Mouse (Mus musculus) neural tube, embryonic 13.5 days (tissue): Measurements from ENCODE around the gene Atrip. TPM values are rescaled to one million over a fixed set of nuclear protein-coding genes. Genes with fewer than 3 reads are reported as not detected.
A peak's percentile ranks its signal among the peaks of the same experiment; 100 is the strongest.

Source experiments
- ATAC-seq: fragments of 200-750 bp; cut with Nextera tagmentation; 2 replicates; pipeline ENCODE4 v1.8.0; 2017; ENCODE audit warnings: low read depth, mild to moderate bottlenecking, moderate TSS enrichment, moderate library complexity
- H3K27ac ChIP-seq: fragments of 300-500 bp; sonication (generic); replicated peaks from 2 replicates; pipeline ENCODE4 v1.5.1; 2015; ENCODE audit warnings: moderate library complexity, mild to moderate bottlenecking, inconsistent platforms
- H3K27me3 ChIP-seq: fragments of 300-500 bp; sonication (generic); 2 replicates; pipeline ENCODE4 v1.6.1; 2015; ENCODE audit warnings: mild to moderate bottlenecking, inconsistent platforms
- H3K36me3 ChIP-seq: fragments of 300-500 bp; sonication (generic); 2 replicates; pipeline ENCODE4 v1.6.1; 2015; ENCODE audit warnings: mild to moderate bottlenecking, inconsistent platforms
- H3K4me1 ChIP-seq: fragments of 300-500 bp; sonication (generic); replicated peaks from 2 replicates; pipeline ENCODE4 v1.6.1; 2015; ENCODE audit warnings: inconsistent platforms
- H3K4me2 ChIP-seq: fragments of 300-500 bp; sonication (generic); 2 replicates; pipeline ENCODE4 v1.6.1; 2015; ENCODE audit warnings: inconsistent platforms, mild to moderate bottlenecking, moderate library complexity
- H3K4me3 ChIP-seq: fragments of 300-500 bp; sonication (generic); 2 replicates; pipeline ENCODE4 v1.5.1; 2015; ENCODE audit warnings: mild to moderate bottlenecking, inconsistent platforms
- H3K9ac ChIP-seq: fragments of 300-500 bp; sonication (generic); 2 replicates; pipeline ENCODE4 v1.6.1; 2015; ENCODE audit warnings: moderate library complexity, mild to moderate bottlenecking, inconsistent platforms
- H3K9me3 ChIP-seq: fragments of 300-500 bp; sonication (generic); 2 replicates; pipeline ENCODE4 v1.6.1; 2016; ENCODE audit warnings: inconsistent platforms
- WGBS: fragments of 180-500 bp; shearing (Covaris S2); methylation state at CpG from one replicate; pipeline ENCODE4 v1.1.7; 2015; 5-methylcytosine and 5-hydroxymethylcytosine counted together
- polyA plus RNA-seq: library from polyadenylated mRNA; unstranded; fragments of >200 nt; fragmentation: Nextera tagmentation; extraction: Ambion mirVana; gene quantifications from 2 replicates; pipeline ENCODE4 v1.2.1, GENCODE M21; 2015

Gene Atrip
- polyA plus RNA-seq, 1 experiment from 2014 or later = 29.5 TPM

DNA sequence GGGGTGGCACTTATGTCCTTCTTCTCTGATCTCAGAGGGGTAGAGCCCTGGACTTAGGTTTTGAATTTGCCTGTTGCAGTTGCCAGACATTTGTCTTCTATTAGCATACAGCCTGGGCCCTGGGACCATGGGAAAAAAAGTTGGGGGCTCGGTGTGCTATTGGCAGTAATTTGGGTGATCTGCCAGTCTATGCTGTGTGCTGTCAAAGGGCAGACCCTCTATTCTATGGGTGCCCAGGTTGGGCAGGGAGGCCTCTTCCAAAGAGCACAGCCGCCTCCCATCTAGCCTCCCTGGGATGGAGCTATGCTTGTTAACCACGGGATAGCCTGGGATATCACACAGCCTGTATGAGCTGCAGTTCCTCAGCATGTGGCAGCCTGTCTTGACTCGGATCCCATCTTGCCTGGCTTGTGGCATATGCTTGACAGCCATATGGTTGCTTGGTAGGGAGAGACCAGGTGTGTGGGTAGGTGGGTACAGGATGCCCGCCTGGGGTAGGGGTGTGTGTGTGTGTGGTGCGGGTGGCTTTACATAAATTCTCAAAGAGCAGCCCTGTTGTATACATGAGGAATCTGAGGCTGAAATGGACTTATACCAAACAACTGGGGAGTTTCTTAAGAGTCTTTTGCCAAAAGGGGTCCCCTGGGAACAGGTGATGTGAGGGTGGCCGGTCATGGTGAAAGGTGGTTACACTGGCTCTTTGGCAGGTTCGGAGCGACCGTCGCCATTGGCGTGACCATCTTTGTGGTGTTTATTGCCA, 18.5 kb downstream of the Atrip start:
- ATAC-seq = no peak
- no peaks in the 10 kb centered on the region for H3K9me3 ChIP-seq
- H3K9ac ChIP-seq = peak overlapping the region; percentile 60
- 89% methylated on average over 12 of the region's 12 CpGs for WGBS
- H3K4me1 ChIP-seq = peaks cover 25% of the 10 kb centered on the region
- no peaks in the 10 kb centered on the region for H3K27me3 ChIP-seq
- H3K27ac ChIP-seq = peak overlapping the region; percentile 75
- peak overlapping the region; percentile 55 for H3K4me2 ChIP-seq
- H3K36me3 ChIP-seq = peaks cover 39% of the 10 kb centered on the region
- H3K4me3 ChIP-seq = peak overlapping the region; percentile 32

DNA sequence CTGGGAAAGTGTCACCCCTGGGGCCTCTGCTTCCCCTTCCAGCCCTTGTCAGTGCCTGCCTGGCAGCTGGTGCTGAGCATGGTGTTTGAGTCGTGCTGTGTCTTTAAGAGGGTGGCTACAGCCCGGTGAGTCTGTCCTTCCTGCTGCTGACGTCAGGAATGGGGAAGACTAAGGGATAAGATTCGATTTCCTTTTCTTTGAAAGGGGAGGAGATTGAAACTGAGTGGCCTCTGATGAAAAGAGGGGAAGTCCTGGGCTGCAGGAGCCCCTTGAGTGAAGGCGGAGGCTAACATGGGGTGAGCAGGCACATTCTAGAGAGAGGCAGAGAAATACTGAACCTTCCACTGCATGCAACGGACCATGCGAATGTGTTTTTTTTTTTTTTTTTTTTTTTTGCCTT, 19.2 kb downstream of the Atrip start:
- Histone ChIP-seq H3K9me3 (no peaks in the 10 kb centered on the region), H3K36me3 (peaks cover 32% of the 10 kb centered on the region), H3K27ac (peak overlapping the region; percentile 75), H3K4me3 (peak overlapping the region; percentile 32), H3K27me3 (no peaks in the 10 kb centered on the region), H3K4me1 (peaks cover 25% of the 10 kb centered on the region), H3K9ac (peak overlapping the region; percentile 60), H3K4me2 (peak overlapping the region; percentile 55)
- ATAC-seq = peak; percentile 76
- WGBS = 16% methylated on average over 6 of the region's 7 CpGs

DNA sequence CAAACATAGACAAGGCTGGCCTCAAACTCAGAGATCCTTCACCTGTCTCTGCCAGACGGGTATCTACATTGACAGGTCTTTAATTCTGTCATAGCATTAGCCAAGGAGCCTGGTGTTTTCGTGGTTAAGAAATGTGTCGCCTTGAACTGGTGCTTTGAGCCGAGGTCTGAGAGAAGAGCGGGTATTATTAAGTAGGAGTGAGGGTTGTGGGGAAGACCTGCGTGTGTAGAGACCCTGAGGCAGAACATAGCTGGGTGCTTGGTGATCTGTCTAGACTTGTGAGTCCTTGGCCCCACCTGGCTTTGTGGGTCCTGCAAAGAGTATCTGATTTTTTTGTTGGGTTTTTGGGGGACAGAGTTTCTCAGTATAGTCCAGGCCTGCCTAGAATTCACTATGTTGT, 20.1 kb downstream of the Atrip start:
- Histone ChIP-seq H3K27ac (no peak overlapping the region), H3K4me1 (peaks cover 18% of the 10 kb centered on the region), H3K4me3 (no peak overlapping the region), H3K4me2 (no peak overlapping the region), H3K36me3 (peaks cover 30% of the 10 kb centered on the region), H3K9me3 (no peaks in the 10 kb centered on the region), H3K27me3 (no peaks in the 10 kb centered on the region), H3K9ac (no peak overlapping the region)
- 76% methylated on average over 6 of the region's 6 CpGs for whole genome bisulfite sequencing
- no peak for ATAC-seq

DNA sequence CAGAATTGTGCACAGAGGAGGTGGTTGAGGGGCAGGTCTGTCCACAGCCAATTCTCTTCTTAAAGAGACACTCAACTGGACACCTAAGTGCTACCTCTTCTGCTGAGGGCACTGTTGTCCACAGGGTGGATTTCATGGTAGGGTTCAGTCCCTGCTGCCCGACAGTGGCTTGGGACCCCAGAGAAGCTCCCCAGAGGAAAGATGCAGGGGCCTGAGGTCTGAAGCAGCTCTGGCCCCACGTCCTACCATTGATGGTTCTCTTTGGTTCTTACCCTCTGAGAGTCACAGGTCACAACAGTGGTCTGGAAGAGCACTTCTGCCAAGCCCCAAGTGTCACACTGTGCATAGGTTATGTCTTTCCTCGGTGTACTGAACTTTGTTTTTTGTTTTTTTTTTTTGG, 20.6 kb downstream of the Atrip start:
- no peaks in the 10 kb centered on the region for H3K9me3 ChIP-seq
- no peaks in the 10 kb centered on the region for H3K27me3 ChIP-seq
- H3K4me2 ChIP-seq = no peak overlapping the region
- no peak for ATAC-seq
- no peak overlapping the region for H3K27ac ChIP-seq
- H3K4me3 ChIP-seq = no peak overlapping the region
- H3K9ac ChIP-seq = no peak overlapping the region
- peaks cover 25% of the 10 kb centered on the region for H3K36me3 ChIP-seq
- peaks cover 13% of the 10 kb centered on the region for H3K4me1 ChIP-seq
- 76% methylated on average over 3 of the region's 3 CpGs for WGBS

DNA sequence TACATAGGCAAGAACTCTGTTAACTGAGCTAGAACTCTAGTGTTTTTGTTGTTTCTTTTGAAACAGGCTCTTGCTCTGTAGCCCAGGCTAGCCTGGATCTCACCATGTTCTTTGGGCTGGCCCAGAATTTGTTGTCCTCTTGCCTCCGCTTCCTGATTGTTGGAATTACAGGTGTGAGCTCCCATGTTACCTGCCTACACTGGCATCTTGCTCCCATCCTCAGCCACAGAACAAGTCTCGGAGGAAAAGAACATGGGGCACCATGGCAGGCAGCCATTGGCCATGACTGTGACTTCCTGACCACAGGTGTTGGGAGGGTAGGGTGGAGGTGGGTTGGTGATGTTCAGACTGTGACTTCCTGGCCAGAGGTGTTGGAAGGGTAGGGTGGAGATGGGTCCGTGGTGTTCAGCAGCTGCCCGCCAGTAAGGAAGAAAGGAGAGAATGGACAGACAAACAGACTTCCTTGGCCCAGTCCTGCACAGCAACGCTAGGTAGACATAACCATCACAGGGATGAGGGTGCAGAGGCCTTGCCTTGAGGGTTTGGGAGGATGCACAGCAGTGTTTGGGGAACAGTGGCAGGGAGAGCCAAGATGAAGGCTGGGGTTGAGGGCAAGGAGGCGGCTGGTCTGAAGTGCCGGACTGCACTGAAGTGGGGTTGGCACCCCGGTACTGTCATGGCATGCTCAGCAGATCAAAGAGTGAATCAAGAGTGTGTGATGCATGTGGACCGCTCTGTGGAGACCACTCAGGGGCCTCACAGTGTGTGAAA, 21.2 kb downstream of the Atrip start:
- Histone ChIP-seq H3K4me1 (peaks cover 13% of the 10 kb centered on the region), H3K9ac (no peak overlapping the region), H3K27me3 (no peaks in the 10 kb centered on the region), H3K27ac (no peak overlapping the region), H3K36me3 (peaks cover 18% of the 10 kb centered on the region), H3K4me2 (no peak overlapping the region), H3K9me3 (no peaks in the 10 kb centered on the region), H3K4me3 (no peak overlapping the region)
- WGBS = 89% methylated on average over 9 of the region's 9 CpGs
- no peak for ATAC-seq

DNA sequence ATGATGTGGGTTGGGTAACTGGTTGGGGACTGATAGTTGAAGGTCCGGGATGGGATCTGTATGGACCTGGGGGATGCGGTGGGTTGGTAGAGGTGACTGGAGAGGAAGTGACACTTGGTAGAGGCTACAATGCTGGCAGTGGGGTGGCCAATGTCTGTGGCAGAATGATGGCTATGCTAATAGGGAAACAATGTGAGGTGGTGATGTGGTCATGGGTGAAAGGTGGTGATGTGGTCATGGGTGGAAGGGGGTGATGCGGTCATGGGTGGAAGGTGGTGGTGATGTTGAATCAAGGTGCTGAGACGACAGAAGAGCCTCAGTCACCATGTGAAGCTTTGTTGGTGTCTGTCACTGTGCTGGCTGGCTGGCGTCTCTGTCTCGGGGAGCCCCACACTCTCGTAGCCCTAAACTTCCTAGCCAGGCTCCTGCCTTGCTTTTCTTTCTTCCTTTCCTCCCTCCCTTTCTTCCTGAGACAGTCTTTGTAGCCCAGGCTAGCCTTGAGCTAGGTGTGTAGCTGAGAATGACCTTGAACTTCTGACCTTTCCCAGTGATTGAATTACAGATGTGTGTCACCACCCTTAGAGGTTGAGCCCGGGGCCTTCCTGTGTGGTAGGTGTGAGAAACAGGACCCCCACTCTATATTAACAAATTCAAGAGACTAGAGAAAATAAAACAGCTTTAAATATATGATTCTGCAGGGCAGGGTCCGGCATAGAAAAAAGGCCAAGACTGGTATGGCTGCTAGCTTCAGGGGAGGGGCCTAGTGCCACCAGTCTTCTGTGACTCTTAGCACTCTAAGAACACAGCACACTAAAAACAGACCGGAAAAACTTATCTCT, 22.1 kb downstream of the Atrip start:
- H3K36me3 ChIP-seq = peaks cover 10% of the 10 kb centered on the region
- no peak overlapping the region for H3K27ac ChIP-seq
- WGBS = 90% methylated on average over 10 of the region's 10 CpGs
- H3K27me3 ChIP-seq = no peaks in the 10 kb centered on the region
- no peak for ATAC-seq
- H3K9me3 ChIP-seq = no peaks in the 10 kb centered on the region
- H3K4me1 ChIP-seq = peaks cover 13% of the 10 kb centered on the region
- H3K9ac ChIP-seq = no peak overlapping the region
- H3K4me3 ChIP-seq = no peak overlapping the region
- no peak overlapping the region for H3K4me2 ChIP-seq

DNA sequence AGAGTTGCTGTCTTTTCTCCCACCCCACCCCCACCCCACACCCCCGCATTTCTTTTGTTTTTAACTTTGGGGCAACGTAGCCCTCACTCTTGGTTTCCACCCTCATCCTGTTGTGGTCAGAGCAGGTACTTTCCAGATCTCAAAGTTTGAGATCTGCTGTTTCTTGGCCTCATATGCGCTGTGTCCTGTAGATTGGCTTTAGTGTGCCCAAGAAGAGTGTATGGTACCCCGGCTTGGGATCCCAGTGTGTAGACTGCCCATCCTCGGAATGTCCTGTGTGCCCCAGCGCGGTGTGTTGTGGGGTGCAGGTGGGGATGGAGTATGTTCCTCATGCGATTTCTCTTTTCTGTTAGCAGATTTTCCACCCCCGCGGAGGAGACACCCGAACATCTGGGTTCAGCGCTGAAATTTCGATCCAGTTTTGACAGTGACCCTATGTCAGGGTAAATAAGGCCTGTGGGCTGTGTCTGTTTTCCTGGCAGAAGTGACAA, 22.9 kb downstream of the Atrip start:
- H3K27ac ChIP-seq = no peak overlapping the region
- peaks cover 13% of the 10 kb centered on the region for H3K4me1 ChIP-seq
- H3K27me3 ChIP-seq = no peaks in the 10 kb centered on the region
- 90% methylated on average over 13 of the region's 13 CpGs for WGBS
- no peak overlapping the region for H3K4me2 ChIP-seq
- peaks cover 2% of the 10 kb centered on the region; the same call in 1 of the 2 replicates for H3K36me3 ChIP-seq
- H3K4me3 ChIP-seq = no peak overlapping the region
- H3K9me3 ChIP-seq = no peaks in the 10 kb centered on the region
- no peak for ATAC-seq
- no peak overlapping the region for H3K9ac ChIP-seq

DNA sequence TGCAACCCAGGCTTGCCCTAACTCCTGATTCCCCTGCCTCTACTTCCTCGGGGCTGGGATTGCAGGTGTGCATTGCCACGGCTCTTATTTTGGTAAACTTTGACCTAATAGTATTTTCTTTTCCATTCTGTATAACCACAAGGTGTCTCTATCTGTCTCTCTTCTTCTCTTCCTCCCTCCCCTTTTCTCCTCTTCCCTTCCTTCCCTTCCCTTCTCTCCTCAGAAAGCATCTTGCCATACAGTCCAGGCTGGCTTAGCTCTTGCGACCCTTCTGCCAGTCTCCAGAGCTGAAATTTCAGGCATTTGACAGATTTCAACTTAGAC, 23.3 kb downstream of the Atrip start:
- H3K27me3 ChIP-seq = no peaks in the 10 kb centered on the region
- WGBS = 82% methylated on average over 3 of the region's 3 CpGs
- no peaks in the 10 kb centered on the region for H3K9me3 ChIP-seq
- H3K9ac ChIP-seq = no peak overlapping the region
- H3K36me3 ChIP-seq = no peaks in the 10 kb centered on the region; the same call in 1 of the 2 replicates
- H3K4me2 ChIP-seq = no peak overlapping the region
- H3K4me1 ChIP-seq = peaks cover 12% of the 10 kb centered on the region
- no peak for ATAC-seq
- H3K4me3 ChIP-seq = no peak overlapping the region
- H3K27ac ChIP-seq = no peak overlapping the region

DNA sequence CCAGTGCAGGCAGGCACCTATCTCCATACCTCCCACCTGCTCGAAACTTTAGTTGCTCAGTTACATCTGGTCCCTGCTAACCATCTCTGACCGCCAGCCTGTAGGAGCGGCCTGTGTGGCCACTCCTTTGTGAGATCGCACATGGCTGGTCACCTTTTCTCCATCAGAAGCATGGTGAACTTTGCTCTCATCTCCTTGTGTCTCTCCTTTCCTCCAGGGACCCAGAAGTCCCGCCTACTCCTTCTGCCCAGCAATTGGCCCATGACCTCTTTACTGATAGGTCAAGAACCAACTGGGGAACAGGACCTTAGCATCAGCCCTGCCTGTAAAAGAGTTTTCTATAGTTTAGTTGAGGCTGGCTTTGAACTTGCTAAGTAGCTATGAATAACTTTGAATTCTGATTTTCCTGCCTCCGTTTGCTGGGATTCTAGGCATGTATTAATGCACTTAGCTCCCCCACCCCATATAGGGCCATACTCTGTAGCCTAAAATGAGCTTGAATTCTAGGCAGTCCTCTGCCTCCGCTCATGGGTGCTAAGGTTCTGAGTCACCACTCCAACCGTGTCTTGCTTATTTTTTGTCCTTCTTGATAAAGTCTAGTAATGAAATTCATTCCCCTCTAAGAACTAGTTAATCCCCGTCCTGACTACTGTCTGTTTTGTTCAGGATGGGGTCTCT, 23.8 kb downstream of the Atrip start:
- WGBS = 88% methylated on average over 9 of the region's 9 CpGs
- Histone ChIP-seq H3K9ac (no peak overlapping the region), H3K4me3 (no peak overlapping the region), H3K36me3 (no peaks in the 10 kb centered on the region; the same call in 1 of the 2 replicates), H3K4me2 (no peak overlapping the region), H3K27me3 (no peaks in the 10 kb centered on the region), H3K9me3 (no peaks in the 10 kb centered on the region), H3K27ac (no peak overlapping the region), H3K4me1 (peaks cover 7% of the 10 kb centered on the region)
- ATAC-seq = no peak

DNA sequence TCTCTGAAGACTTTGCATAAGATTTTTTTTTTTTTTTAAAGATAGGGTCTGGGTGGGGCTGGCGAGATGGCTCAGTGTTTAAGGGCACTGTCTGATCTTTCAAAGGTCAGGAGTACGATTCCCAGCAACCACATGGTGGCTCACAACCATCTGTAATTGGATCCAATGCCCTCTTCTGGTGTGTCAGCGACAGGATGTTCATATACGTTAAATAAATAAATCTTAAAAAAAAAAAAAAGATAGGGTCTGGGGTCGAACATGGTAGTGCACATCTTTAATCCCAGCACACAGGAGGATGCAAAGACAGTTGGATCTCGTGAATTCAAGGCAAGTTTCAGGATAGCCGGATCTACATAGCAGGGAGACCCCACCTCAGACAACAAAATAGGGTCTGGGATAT, 24.6 kb downstream of the Atrip start:
- H3K4me2 ChIP-seq = no peak overlapping the region
- H3K27ac ChIP-seq = no peak overlapping the region
- H3K9me3 ChIP-seq = no peaks in the 10 kb centered on the region
- no peak for ATAC-seq
- 84% methylated on average over 7 of the region's 7 CpGs for WGBS
- H3K36me3 ChIP-seq = no peaks in the 10 kb centered on the region; the same call in 1 of the 2 replicates
- H3K4me1 ChIP-seq = 0 out of 2 replicates have a peak, but pooled peaks cover under 1% of the 10 kb centered on the region
- H3K4me3 ChIP-seq = no peak overlapping the region
- no peak overlapping the region for H3K9ac ChIP-seq
- no peaks in the 10 kb centered on the region for H3K27me3 ChIP-seq

DNA sequence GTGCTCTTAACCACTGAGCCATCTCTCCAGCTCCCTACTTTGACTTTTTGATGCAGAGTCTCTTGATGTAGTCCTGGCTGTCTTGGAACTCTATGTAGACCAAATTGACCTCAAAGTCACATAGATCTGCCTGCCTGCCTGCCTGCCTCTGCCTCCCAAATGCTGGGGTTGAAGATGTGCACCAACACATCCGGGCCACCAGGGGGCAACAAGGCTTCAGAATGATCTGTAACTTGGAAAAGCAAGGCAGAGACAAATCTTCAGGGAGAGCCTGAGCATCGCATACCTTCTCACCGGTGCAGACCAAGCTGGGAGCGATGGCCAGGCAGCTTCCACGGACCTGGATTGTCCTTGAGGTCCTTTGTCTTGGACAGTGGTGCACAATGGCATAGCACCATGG, 27.6 kb downstream of the Atrip start:
- H3K27me3 ChIP-seq = no peaks in the 10 kb centered on the region
- H3K27ac ChIP-seq = no peak overlapping the region
- H3K9me3 ChIP-seq = no peaks in the 10 kb centered on the region
- ATAC-seq = no peak
- H3K4me3 ChIP-seq = no peak overlapping the region
- no peaks in the 10 kb centered on the region for H3K4me1 ChIP-seq
- H3K36me3 ChIP-seq = no peaks in the 10 kb centered on the region
- 31% methylated on average over 5 of the region's 5 CpGs for WGBS
- H3K4me2 ChIP-seq = no peak overlapping the region
- H3K9ac ChIP-seq = no peak overlapping the region
